Mouse (Mus musculus) hindbrain, embryonic 15.5 days (tissue): ENCODE results near the gene Atl2. TPM values are rescaled to one million over a fixed set of nuclear protein-coding genes. Genes with fewer than 3 reads are reported as not detected.

ENCODE experiments used
- ATAC-seq: fragments of 200-750 bp; cut with Nextera tagmentation; 2 replicates; pipeline ENCODE4 v1.8.0; 2017; ENCODE audit warnings: low read depth, moderate number of reproducible peaks, moderate TSS enrichment; ENCODE audit not compliant: low FRiP score
- H3K27ac ChIP-seq: fragments of 300-500 bp; sonication (generic); replicated peaks from 2 replicates; pipeline ENCODE4 v1.5.1; 2015; ENCODE audit warnings: mild to moderate bottlenecking, inconsistent platforms
- H3K27me3 ChIP-seq: fragments of 300-500 bp; sonication (generic); 2 replicates; pipeline ENCODE4 v1.6.1; 2015; ENCODE audit warnings: control low read depth, inconsistent platforms
- H3K36me3 ChIP-seq: fragments of 300-500 bp; sonication (generic); 2 replicates; pipeline ENCODE4 v1.6.1; 2015; ENCODE audit warnings: control low read depth, inconsistent platforms
- H3K4me1 ChIP-seq: fragments of 300-500 bp; sonication (generic); replicated peaks from 2 replicates; pipeline ENCODE4 v1.6.1; 2015; ENCODE audit warnings: control low read depth, inconsistent platforms
- H3K4me2 ChIP-seq: fragments of 300-500 bp; sonication (generic); 2 replicates; pipeline ENCODE4 v1.6.1; 2015; ENCODE audit warnings: moderate library complexity, mild to moderate bottlenecking, inconsistent platforms
- H3K4me3 ChIP-seq: fragments of 300-500 bp; sonication (generic); 2 replicates; pipeline ENCODE4 v1.5.1; 2015; ENCODE audit warnings: mild to moderate bottlenecking, inconsistent platforms
- H3K9ac ChIP-seq: fragments of 300-500 bp; sonication (generic); 2 replicates; pipeline ENCODE4 v1.6.1; 2015; ENCODE audit warnings: inconsistent platforms
- H3K9me3 ChIP-seq: fragments of 300-500 bp; sonication (generic); 2 replicates; pipeline ENCODE4 v1.6.1; 2016; ENCODE audit warnings: control low read depth, inconsistent platforms
- WGBS: fragments of 180-500 bp; shearing (Covaris S2); methylation state at CpG from one replicate; pipeline ENCODE4 v1.1.7; 2015; 5-methylcytosine and 5-hydroxymethylcytosine counted together
- polyA plus RNA-seq: library from polyadenylated mRNA; unstranded; fragments of >200 nt; fragmentation: Nextera tagmentation; extraction: Ambion mirVana; gene quantifications from 2 replicates; pipeline ENCODE4 v1.2.1, GENCODE M21; 2015

Gene Atl2
- 34.2 and 35.5 TPM in 2 replicates for polyA plus RNA-seq

DNA sequence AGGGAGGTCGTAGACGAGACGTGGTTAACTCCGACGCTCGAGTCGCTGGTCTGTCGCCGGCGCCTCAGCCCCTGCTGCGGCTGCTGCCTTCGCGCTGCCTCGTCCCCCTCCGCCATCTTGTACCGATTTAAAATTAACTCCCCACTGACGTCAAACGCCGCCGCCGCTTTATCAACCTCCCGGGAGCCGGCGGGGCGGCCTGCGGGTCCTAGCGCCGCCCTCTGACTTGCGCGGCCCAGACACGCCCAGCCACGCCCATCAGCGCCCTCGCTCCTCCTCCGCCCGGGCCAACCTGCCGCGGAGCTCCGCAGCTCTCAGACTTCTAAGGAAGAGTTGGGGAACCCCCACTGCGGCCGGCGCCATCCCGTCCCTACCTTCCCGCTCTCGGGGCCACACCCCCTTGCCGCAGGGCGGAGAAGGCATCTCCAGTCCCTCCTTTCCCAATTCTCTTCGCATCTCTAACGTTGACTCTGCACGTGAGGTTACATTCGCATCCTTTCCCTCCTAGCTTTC is at the start of gene Atl2:
Gene Atl2 (minus strand): TSS at position 213 of the 513 bp plus-strand sequence.
- WGBS, result under 1% methylated on average over 47 of the region's 51 CpGs
- peak within 1 kb of the TSS; percentile 66 for H3K4me2 ChIP-seq
- peak within 1 kb of the TSS; percentile 92 for H3K27ac ChIP-seq
- H3K4me1 ChIP-seq, result peaks cover 26% of the 10 kb centered on the region
- peak within 1 kb of the TSS; percentile 92 for H3K9ac ChIP-seq
- peak; percentile 93 for ATAC-seq
- peak within 1 kb of the TSS; percentile 89 for H3K4me3 ChIP-seq
- H3K27me3 ChIP-seq, result peaks cover 12% of the 10 kb centered on the region
- no peaks in the 10 kb centered on the region for H3K9me3 ChIP-seq
- H3K36me3 ChIP-seq, result no peaks in the 10 kb centered on the region

GRCm38 (mm10) chr17:79944851-79945250 is 48.9 kb upstream of the Atl2 start:
- ATAC-seq, result no peak

DNA sequence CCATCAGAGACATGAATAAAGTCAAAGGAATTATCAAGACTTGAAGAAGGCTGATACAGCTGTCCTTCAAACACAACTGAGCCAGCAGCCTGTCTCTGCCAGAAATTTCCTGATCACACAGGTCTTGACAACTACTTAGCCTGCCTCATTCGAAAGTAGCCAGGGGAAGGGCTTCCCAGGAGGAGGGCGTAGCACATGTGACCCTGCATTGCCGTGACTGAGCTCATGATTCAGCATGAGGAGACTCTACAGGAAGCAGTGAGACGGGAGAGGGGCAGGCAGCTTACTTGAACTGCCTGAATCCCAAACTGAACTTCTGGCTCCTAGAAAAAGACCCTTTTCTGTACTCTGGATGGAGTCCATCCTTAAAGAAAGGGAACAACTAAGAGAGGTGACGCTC is 46.5 kb upstream of the Atl2 start:
- Histone ChIP-seq H3K9me3 (no peaks in the 10 kb centered on the region), H3K27ac (no peak overlapping the region)
- WGBS, result 81% methylated on average over 5 of the region's 5 CpGs

More at GRCm38 (mm10) chr17:79944851-79945250, 48.9 kb upstream of the Atl2 start:
- H3K36me3 ChIP-seq, result no peaks in the 10 kb centered on the region
- H3K27me3 ChIP-seq, result no peaks in the 10 kb centered on the region
- 80% methylated on average over 6 of the region's 6 CpGs for WGBS
- H3K4me3 ChIP-seq, result no peak overlapping the region
- H3K27ac ChIP-seq, result no peak overlapping the region
- H3K9ac ChIP-seq, result no peak overlapping the region
- H3K4me1 ChIP-seq, result peaks cover 14% of the 10 kb centered on the region
- no peak overlapping the region for H3K4me2 ChIP-seq
- H3K9me3 ChIP-seq, result no peaks in the 10 kb centered on the region

DNA sequence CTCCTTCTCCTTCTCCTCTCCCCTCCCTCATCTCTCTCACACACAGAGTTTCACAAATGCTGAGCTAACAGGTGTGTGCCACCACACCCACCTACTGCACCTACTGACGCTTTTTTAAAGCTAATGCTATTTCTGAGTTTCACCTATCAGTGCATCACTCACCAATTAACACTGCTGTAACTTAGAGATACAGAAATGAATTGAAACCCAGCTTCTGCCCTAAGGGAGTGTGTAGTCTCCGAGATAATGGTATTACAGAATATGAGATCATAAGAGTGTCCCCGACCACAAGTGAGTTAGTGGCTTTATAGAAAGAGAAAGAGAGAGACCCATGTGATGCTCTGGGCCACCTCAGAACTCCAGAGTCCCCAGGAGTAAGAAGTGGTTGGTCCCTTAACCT is 43.2 kb upstream of the Atl2 start:
- Histone ChIP-seq H3K27ac (no peak overlapping the region), H3K9me3 (no peaks in the 10 kb centered on the region)

More for the DNA sequence above, 46.5 kb upstream of the Atl2 start:
- no peaks in the 10 kb centered on the region for H3K36me3 ChIP-seq
- no peak overlapping the region for H3K4me3 ChIP-seq
- no peaks in the 10 kb centered on the region for H3K4me1 ChIP-seq
- H3K27me3 ChIP-seq, result no peaks in the 10 kb centered on the region
- no peak for ATAC-seq
- no peak overlapping the region for H3K9ac ChIP-seq
- H3K4me2 ChIP-seq, result no peak overlapping the region

DNA sequence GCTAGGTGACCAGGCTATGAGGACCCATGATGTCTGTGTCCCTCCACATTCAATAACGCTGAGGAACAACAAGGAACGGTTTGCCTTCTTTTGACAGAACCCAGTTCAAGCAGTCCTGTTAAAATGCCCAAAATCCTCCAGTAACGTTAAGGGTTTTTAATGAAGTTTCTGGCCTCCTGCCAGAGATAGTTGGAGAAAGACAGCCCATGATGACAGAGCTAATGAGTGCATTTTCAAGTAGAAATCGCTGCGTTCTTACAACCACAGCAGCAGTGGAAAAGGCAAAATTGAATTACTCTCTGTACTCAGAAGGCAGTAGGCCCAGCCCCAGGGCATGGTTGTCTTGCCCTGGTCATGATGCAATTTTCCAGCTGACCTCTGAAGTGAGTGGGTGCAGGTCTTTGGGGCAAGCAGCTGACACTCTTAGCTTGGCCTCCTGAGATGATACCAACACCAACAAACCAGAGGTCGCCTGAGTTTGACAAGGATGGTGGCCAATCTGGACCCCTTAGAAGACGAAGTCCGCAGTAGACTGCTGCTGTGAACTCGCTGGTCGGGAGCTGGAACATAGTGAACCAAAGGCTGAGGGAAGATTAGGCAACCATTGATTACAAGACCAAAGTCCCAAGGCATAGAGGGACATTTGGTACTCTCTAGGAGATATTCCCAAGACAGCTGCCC is 42.1 kb upstream of the Atl2 start:
- no peaks in the 10 kb centered on the region for H3K9me3 ChIP-seq
- ATAC-seq, result no peak
- no peak overlapping the region for H3K27ac ChIP-seq
- no peaks in the 10 kb centered on the region for H3K36me3 ChIP-seq
- no peak overlapping the region for H3K9ac ChIP-seq
- no peak overlapping the region for H3K4me2 ChIP-seq
- no peaks in the 10 kb centered on the region for H3K27me3 ChIP-seq
- no peak overlapping the region for H3K4me3 ChIP-seq
- H3K4me1 ChIP-seq, result no peaks in the 10 kb centered on the region
- WGBS, result 80% methylated on average over 10 of the region's 10 CpGs

More for the DNA sequence above, 43.2 kb upstream of the Atl2 start:
- no peaks in the 10 kb centered on the region for H3K27me3 ChIP-seq
- WGBS, result 73% methylated on average over 3 of the region's 3 CpGs
- no peaks in the 10 kb centered on the region for H3K36me3 ChIP-seq
- no peak overlapping the region for H3K9ac ChIP-seq
- H3K4me3 ChIP-seq, result no peak overlapping the region
- no peak for ATAC-seq
- no peak overlapping the region for H3K4me2 ChIP-seq
- H3K4me1 ChIP-seq, result no peaks in the 10 kb centered on the region

GRCm38 (mm10) chr17:79934370-79934769 is 38.4 kb upstream of the Atl2 start:
- WGBS, result 94% methylated on average over 15 of the region's 15 CpGs
- no peak overlapping the region for H3K27ac ChIP-seq
- H3K36me3 ChIP-seq, result no peaks in the 10 kb centered on the region
- H3K4me1 ChIP-seq, result no peaks in the 10 kb centered on the region
- no peaks in the 10 kb centered on the region for H3K9me3 ChIP-seq
- no peaks in the 10 kb centered on the region for H3K27me3 ChIP-seq
- no peak overlapping the region for H3K9ac ChIP-seq
- H3K4me3 ChIP-seq, result no peak overlapping the region
- no peak for ATAC-seq
- H3K4me2 ChIP-seq, result no peak overlapping the region

DNA sequence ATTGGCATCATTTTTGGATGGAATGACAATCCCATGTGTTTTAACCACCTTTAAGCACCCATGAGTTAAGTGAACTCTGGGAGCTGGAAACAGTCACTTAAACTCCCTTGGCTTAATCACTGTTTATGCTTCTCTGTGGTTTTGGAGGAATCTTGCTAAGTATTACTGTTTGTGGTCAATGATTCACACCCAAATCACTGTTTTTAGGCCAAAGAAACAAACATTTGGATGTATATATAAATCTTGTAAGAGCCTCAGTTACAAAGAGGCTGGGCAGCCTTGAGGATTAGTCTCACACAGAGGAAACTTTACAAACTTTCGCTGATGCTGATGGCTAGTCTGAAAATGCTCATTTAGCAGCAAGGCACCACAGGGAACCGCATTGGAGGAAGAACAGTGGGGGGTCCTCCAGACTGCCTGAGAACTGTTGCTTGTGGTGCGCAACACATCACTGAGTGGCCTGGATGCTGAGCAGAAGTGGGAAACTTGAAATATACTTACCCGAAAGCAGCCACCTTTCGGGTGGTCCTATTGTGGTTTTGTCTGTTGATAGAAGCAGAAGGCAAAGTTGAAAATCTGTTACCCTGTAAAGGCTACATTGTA is 36.9 kb upstream of the Atl2 start:
- Histone ChIP-seq H3K36me3 (no peaks in the 10 kb centered on the region), H3K4me1 (no peaks in the 10 kb centered on the region), H3K27ac (no peak overlapping the region), H3K9ac (no peak overlapping the region), H3K4me3 (no peak overlapping the region), H3K27me3 (no peaks in the 10 kb centered on the region), H3K4me2 (no peak overlapping the region), H3K9me3 (no peaks in the 10 kb centered on the region)
- no peak for ATAC-seq
- WGBS, result 61% methylated on average over 5 of the region's 5 CpGs

DNA sequence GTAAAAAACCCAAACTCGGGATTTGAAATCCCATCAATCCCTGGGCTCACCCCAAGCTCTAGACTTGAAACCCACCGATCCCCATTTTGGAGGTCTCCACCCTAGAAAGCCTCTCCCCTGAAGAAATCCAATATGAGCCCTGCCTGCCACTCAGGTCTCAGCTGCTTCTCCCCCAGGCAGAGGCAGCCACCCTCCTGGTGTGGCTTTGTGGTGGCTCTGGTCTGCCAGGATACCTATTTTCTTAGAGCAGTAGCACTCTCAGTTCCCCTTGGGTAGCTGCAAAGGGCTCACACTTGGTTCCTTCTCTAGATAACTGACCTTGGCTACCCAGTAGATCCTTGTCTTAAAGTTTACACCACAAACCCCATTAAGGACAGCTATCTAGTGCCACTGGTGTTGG is 31.2 kb upstream of the Atl2 start:
- H3K9me3 ChIP-seq, result no peaks in the 10 kb centered on the region
- H3K36me3 ChIP-seq, result no peaks in the 10 kb centered on the region
- ATAC-seq, result no peak
- no peak overlapping the region for H3K9ac ChIP-seq
- no peak overlapping the region for H3K27ac ChIP-seq
- no peaks in the 10 kb centered on the region for H3K27me3 ChIP-seq
- H3K4me2 ChIP-seq, result no peak overlapping the region
- 91% methylated on average over 2 of the region's 2 CpGs for WGBS
- H3K4me3 ChIP-seq, result no peak overlapping the region
- H3K4me1 ChIP-seq, result no peaks in the 10 kb centered on the region

DNA sequence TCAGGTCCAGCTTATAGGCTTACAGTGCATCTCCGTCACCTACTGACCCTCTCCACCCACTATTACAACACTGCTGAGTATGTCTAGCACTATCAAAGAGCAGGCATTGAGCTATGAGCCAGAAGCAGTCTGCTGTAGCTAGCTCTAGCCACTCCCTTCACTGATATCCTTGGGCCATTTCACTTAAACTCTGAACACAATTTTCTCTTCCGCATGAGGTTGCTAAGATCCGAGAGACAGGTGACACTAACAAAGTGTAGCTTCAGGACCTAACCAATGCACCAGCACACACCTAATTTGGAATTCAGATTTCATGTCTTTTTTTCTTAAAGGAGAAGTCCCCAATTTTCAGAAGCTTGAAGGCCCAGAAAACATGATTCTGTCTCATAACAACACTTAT is 30.6 kb upstream of the Atl2 start:
- Histone ChIP-seq H3K27ac (no peak overlapping the region), H3K4me1 (no peaks in the 10 kb centered on the region), H3K36me3 (no peaks in the 10 kb centered on the region), H3K9me3 (no peaks in the 10 kb centered on the region), H3K4me2 (no peak overlapping the region), H3K9ac (no peak overlapping the region), H3K27me3 (no peaks in the 10 kb centered on the region), H3K4me3 (no peak overlapping the region)
- ATAC-seq, result no peak
- WGBS, result 90% methylated on average over 3 of the region's 3 CpGs

- 95% methylated on average over 11 of the region's 11 CpGs for WGBS
- ATAC-seq, result no peak
- H3K9ac ChIP-seq, result no peak overlapping the region
Observed at GRCm38 (mm10) chr17:79925865-79926421, 30.0 kb upstream of the Atl2 start.

DNA sequence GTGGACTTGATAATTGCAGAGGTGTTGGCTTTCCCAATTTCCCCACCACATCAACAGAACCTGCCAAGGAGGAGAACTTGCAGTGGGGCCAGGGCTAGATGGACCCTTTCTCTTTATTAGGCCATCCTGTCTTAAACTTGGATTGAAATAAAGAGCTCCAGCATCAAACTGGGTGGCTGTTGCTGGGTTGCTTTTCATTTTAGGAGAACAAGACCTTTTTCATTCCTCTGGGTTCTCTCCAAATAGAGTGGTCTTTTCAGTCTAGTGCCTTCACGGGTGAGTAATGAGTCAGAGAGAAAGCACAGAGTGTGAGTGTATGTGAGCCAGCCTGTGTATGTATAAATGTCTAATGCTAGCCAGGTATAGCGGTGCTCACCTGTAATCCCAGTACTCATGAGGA is 24.4 kb upstream of the Atl2 start:
- Histone ChIP-seq H3K9me3 (no peaks in the 10 kb centered on the region), H3K4me3 (no peak overlapping the region), H3K4me2 (no peak overlapping the region), H3K27me3 (no peaks in the 10 kb centered on the region), H3K36me3 (no peaks in the 10 kb centered on the region), H3K4me1 (0 out of 2 replicates have a peak, but pooled peaks cover 6% of the 10 kb centered on the region), H3K9ac (no peak overlapping the region), H3K27ac (peak overlapping the region; percentile 4; the same call in 1 of the 2 replicates)
- WGBS, result 83% methylated on average over 2 of the region's 2 CpGs
- ATAC-seq, result peak; percentile 61; the same call in 1 of the 2 replicates

More at GRCm38 (mm10) chr17:79925865-79926421, 30.0 kb upstream of the Atl2 start:
- Histone ChIP-seq H3K27ac (no peak overlapping the region), H3K27me3 (no peaks in the 10 kb centered on the region), H3K4me3 (no peak overlapping the region), H3K9me3 (no peaks in the 10 kb centered on the region), H3K4me2 (no peak overlapping the region), H3K4me1 (no peaks in the 10 kb centered on the region), H3K36me3 (no peaks in the 10 kb centered on the region)
